Mouse (Mus musculus) G1E (cell line): ENCODE results near the gene Cnot6.

Experiments
- CTCF ChIP-seq: IDR thresholded peaks from 2 replicates; pipeline ENCODE4 v1.5.1; 2012; ENCODE audit warnings: low read depth, low read length, inconsistent platforms, mixed read lengths
- GATA1 ChIP-seq: IDR thresholded peaks from 2 replicates; pipeline ENCODE4 v1.6.1; 2012; ENCODE audit warnings: borderline replicate concordance, low read length, inconsistent platforms, mixed read lengths
- TAL1 ChIP-seq: conservative IDR thresholded peaks from 2 replicates; pipeline ENCODE4 v1.6.1; 2012; ENCODE audit warnings: low read depth, low read length, inconsistent platforms, mixed read lengths

GRCm38 (mm10) chr11:49737625-49738024 lies 25.1 kb upstream of the Cnot6 start:
- TF ChIP-seq CTCF (no peak), GATA1 (no peak), TAL1 (no peak)
